Mouse (Mus musculus): ENCODE results near the gene Atf3.

GRCm38 (mm10) chr1:191192751-191193150, 25.1 kb downstream of the Atf3 start:
- no peak for TF ChIP-seq POLR2A (IDR thresholded peaks at IDR 0.05; ENCODE audit: borderline replicate concordance, extremely low read depth, low read depth, low read length)
- TF ChIP-seq CTCF (IDR thresholded peaks at IDR 0.05; ENCODE audit: insufficient read depth, low read length): no peak
